Mouse (Mus musculus) erythroblast, embryonic 14.5 days (primary cell): ENCODE results near the gene Coro2b.

Experiments
- GATA1 ChIP-seq: IDR thresholded peaks from 2 replicates; pipeline ENCODE4 v1.6.1; 2012; ENCODE audit warnings: low read length, inconsistent platforms, mixed read lengths
- TAL1 ChIP-seq: IDR thresholded peaks from 3 replicates; pipeline ENCODE4 v1.6.1; 2012; ENCODE audit warnings: low read length, inconsistent platforms, mixed read lengths

GRCm38 (mm10) chr9:62466053-62466452, 70.8 kb downstream of the Coro2b start:
- no peak for TF ChIP-seq GATA1
- TF ChIP-seq TAL1: no peak
